Mouse (Mus musculus): ENCODE measurements around the gene Idi2. TPM values are rescaled to one million over a fixed set of nuclear protein-coding genes. Genes with fewer than 3 reads are reported as not detected.
"Not testable (repeated sequence)": the region's sequence is repeated elsewhere in the genome, so short reads cannot be mapped to it uniquely, and the experiment has no call there.

Idi2 gene
- polyA plus RNA-seq (2015; fragmentation: Nextera tagmentation; extraction: Ambion mirVana): not detected in 2 replicates

- not testable (repeated sequence) for H3K27ac ChIP-seq (ENCODE audit: low read length); H3K27me3 ChIP-seq (ENCODE audit: control insufficient read depth, insufficient read depth, low read length); H3K4me3 ChIP-seq (replicated peaks; ENCODE audit: low read length); H3K4me2 ChIP-seq (ENCODE audit: low read depth, low read length); H3K4me1 ChIP-seq (ENCODE audit: control insufficient read depth, insufficient read depth, low read length); H3K9ac ChIP-seq (ENCODE audit: low read length); H3K9me3 ChIP-seq (replicated peaks; ENCODE audit: control insufficient read depth, low read length); H3K36me3 ChIP-seq (ENCODE audit: control insufficient read depth, insufficient read depth, low read length); ATAC-seq (ENCODE audit: insufficient read depth, low FRiP score)
These were observed at the start of gene Idi2 for GRCm38 (mm10) chr13:8952563-8952962. Idi2 (plus strand) TSS chr13:8952863.

GRCm38 (mm10) chr13:8905986-8906385 is 46.7 kb upstream of the Idi2 start:
- WGBS: 73% methylated on average over 2 of the region's 2 CpGs
- not testable (repeated sequence) for H3K9me3 ChIP-seq (replicated peaks; ENCODE audit: control insufficient read depth, low read length); H3K27ac ChIP-seq (ENCODE audit: low read length); ATAC-seq (ENCODE audit: insufficient read depth, low FRiP score); H3K36me3 ChIP-seq (ENCODE audit: control insufficient read depth, insufficient read depth, low read length); H3K9ac ChIP-seq (ENCODE audit: low read length); H3K4me1 ChIP-seq (ENCODE audit: control insufficient read depth, insufficient read depth, low read length); H3K4me3 ChIP-seq (replicated peaks; ENCODE audit: low read length); H3K27me3 ChIP-seq (ENCODE audit: control insufficient read depth, insufficient read depth, low read length); H3K4me2 ChIP-seq (ENCODE audit: low read depth, low read length)

- not testable (repeated sequence) for H3K4me1 ChIP-seq (ENCODE audit: control insufficient read depth, insufficient read depth, low read length); H3K9ac ChIP-seq (ENCODE audit: low read length); ATAC-seq (ENCODE audit: insufficient read depth, low FRiP score); H3K9me3 ChIP-seq (replicated peaks; ENCODE audit: control insufficient read depth, low read length); H3K27ac ChIP-seq (ENCODE audit: low read length); H3K27me3 ChIP-seq (ENCODE audit: control insufficient read depth, insufficient read depth, low read length); H3K36me3 ChIP-seq (ENCODE audit: control insufficient read depth, insufficient read depth, low read length); H3K4me2 ChIP-seq (ENCODE audit: low read depth, low read length); H3K4me3 ChIP-seq (replicated peaks; ENCODE audit: low read length)
- 88% methylated on average over 8 of the region's 8 CpGs for WGBS
These were observed 38.8 kb upstream of the Idi2 start for GRCm38 (mm10) chr13:8913890-8914289.

GRCm38 (mm10) chr13:8933499-8933898 is 19.2 kb upstream of the Idi2 start:
- Histone ChIP-seq H3K27me3 (ENCODE audit: control insufficient read depth, insufficient read depth, low read length) (no peaks in the 10 kb centered on the region), H3K9me3 (replicated peaks; ENCODE audit: control insufficient read depth, low read length) (no peaks in the 10 kb centered on the region), H3K27ac (ENCODE audit: low read length) (no peak overlapping the region), H3K4me2 (ENCODE audit: low read depth, low read length) (no peak overlapping the region), H3K4me1 (ENCODE audit: control insufficient read depth, insufficient read depth, low read length) (no peaks in the 10 kb centered on the region), H3K9ac (ENCODE audit: low read length) (no peak overlapping the region), H3K36me3 (ENCODE audit: control insufficient read depth, insufficient read depth, low read length) (no peaks in the 10 kb centered on the region), H3K4me3 (replicated peaks; ENCODE audit: low read length) (no peak overlapping the region)
- ATAC-seq (ENCODE audit: insufficient read depth, low FRiP score): no peak
- 59% methylated on average over 2 of the region's 2 CpGs for WGBS

GRCm38 (mm10) chr13:8937611-8938140 is 15.0 kb upstream of the Idi2 start:
- not testable (repeated sequence) for H3K4me2 ChIP-seq (ENCODE audit: low read depth, low read length); ATAC-seq (ENCODE audit: insufficient read depth, low FRiP score); H3K27ac ChIP-seq (ENCODE audit: low read length); H3K4me3 ChIP-seq (replicated peaks; ENCODE audit: low read length); H3K36me3 ChIP-seq (ENCODE audit: control insufficient read depth, insufficient read depth, low read length); H3K27me3 ChIP-seq (ENCODE audit: control insufficient read depth, insufficient read depth, low read length); H3K9me3 ChIP-seq (replicated peaks; ENCODE audit: control insufficient read depth, low read length); H3K9ac ChIP-seq (ENCODE audit: low read length); H3K4me1 ChIP-seq (ENCODE audit: control insufficient read depth, insufficient read depth, low read length)
- 76% methylated on average over 6 of the region's 6 CpGs for WGBS

- 76% methylated on average over 4 of the region's 4 CpGs for WGBS
- not testable (repeated sequence) for H3K4me2 ChIP-seq (ENCODE audit: low read depth, low read length)
These were observed 11.6 kb upstream of the Idi2 start for GRCm38 (mm10) chr13:8941110-8941509.

GRCm38 (mm10) chr13:8941701-8942100 is 11.0 kb upstream of the Idi2 start:
- ATAC-seq (ENCODE audit: insufficient read depth, low FRiP score); H3K4me3 ChIP-seq (replicated peaks; ENCODE audit: low read length); H3K4me2 ChIP-seq (ENCODE audit: low read depth, low read length); H3K36me3 ChIP-seq (ENCODE audit: control insufficient read depth, insufficient read depth, low read length); H3K27ac ChIP-seq (ENCODE audit: low read length); H3K27me3 ChIP-seq (ENCODE audit: control insufficient read depth, insufficient read depth, low read length); H3K4me1 ChIP-seq (ENCODE audit: control insufficient read depth, insufficient read depth, low read length); H3K9me3 ChIP-seq (replicated peaks; ENCODE audit: control insufficient read depth, low read length); H3K9ac ChIP-seq (ENCODE audit: low read length): not testable (repeated sequence)
- 70% methylated on average over 1 of the region's 5 CpGs for WGBS

More at GRCm38 (mm10) chr13:8941110-8941509, 11.6 kb upstream of the Idi2 start:
- H3K27me3 ChIP-seq (ENCODE audit: control insufficient read depth, insufficient read depth, low read length); H3K9me3 ChIP-seq (replicated peaks; ENCODE audit: control insufficient read depth, low read length); H3K27ac ChIP-seq (ENCODE audit: low read length); H3K36me3 ChIP-seq (ENCODE audit: control insufficient read depth, insufficient read depth, low read length); H3K9ac ChIP-seq (ENCODE audit: low read length); H3K4me1 ChIP-seq (ENCODE audit: control insufficient read depth, insufficient read depth, low read length); H3K4me3 ChIP-seq (replicated peaks; ENCODE audit: low read length); ATAC-seq (ENCODE audit: insufficient read depth, low FRiP score): not testable (repeated sequence)

- not testable (repeated sequence) for ATAC-seq (ENCODE audit: insufficient read depth, low FRiP score); H3K4me2 ChIP-seq (ENCODE audit: low read depth, low read length); H3K36me3 ChIP-seq (ENCODE audit: control insufficient read depth, insufficient read depth, low read length); H3K9ac ChIP-seq (ENCODE audit: low read length); H3K27ac ChIP-seq (ENCODE audit: low read length); H3K4me3 ChIP-seq (replicated peaks; ENCODE audit: low read length); H3K4me1 ChIP-seq (ENCODE audit: control insufficient read depth, insufficient read depth, low read length); H3K9me3 ChIP-seq (replicated peaks; ENCODE audit: control insufficient read depth, low read length); H3K27me3 ChIP-seq (ENCODE audit: control insufficient read depth, insufficient read depth, low read length)
- WGBS: no CpG with 5 or more reads among the region's 5 CpGs
These were observed 8.8 kb upstream of the Idi2 start for GRCm38 (mm10) chr13:8943828-8944227.

GRCm38 (mm10) chr13:8948131-8948530 is 4.5 kb upstream of the Idi2 start, which contains the start of gene Gm9745:
Gm9745 (minus strand) TSS chr13:8948231.
- not testable (repeated sequence) for H3K36me3 ChIP-seq (ENCODE audit: control insufficient read depth, insufficient read depth, low read length); H3K9ac ChIP-seq (ENCODE audit: low read length); H3K4me3 ChIP-seq (replicated peaks; ENCODE audit: low read length); H3K4me1 ChIP-seq (ENCODE audit: control insufficient read depth, insufficient read depth, low read length); H3K9me3 ChIP-seq (replicated peaks; ENCODE audit: control insufficient read depth, low read length); H3K27me3 ChIP-seq (ENCODE audit: control insufficient read depth, insufficient read depth, low read length); ATAC-seq (ENCODE audit: insufficient read depth, low FRiP score); H3K4me2 ChIP-seq (ENCODE audit: low read depth, low read length); H3K27ac ChIP-seq (ENCODE audit: low read length)

GRCm38 (mm10) chr13:8955127-8955526 is 2.5 kb downstream of the Idi2 start:
- not testable (repeated sequence) for H3K9ac ChIP-seq (ENCODE audit: low read length); H3K36me3 ChIP-seq (ENCODE audit: control insufficient read depth, insufficient read depth, low read length); H3K4me1 ChIP-seq (ENCODE audit: control insufficient read depth, insufficient read depth, low read length); H3K27ac ChIP-seq (ENCODE audit: low read length); H3K9me3 ChIP-seq (replicated peaks; ENCODE audit: control insufficient read depth, low read length); H3K27me3 ChIP-seq (ENCODE audit: control insufficient read depth, insufficient read depth, low read length); H3K4me2 ChIP-seq (ENCODE audit: low read depth, low read length); ATAC-seq (ENCODE audit: insufficient read depth, low FRiP score); H3K4me3 ChIP-seq (replicated peaks; ENCODE audit: low read length)
- WGBS: 83% methylated on average over 2 of the region's 2 CpGs
